Mouse (Mus musculus) forebrain, embryonic 16.5 days (tissue): Measurements from ENCODE around the gene Fmnl3. TPM values are rescaled to one million over a fixed set of nuclear protein-coding genes. Genes with fewer than 3 reads are reported as not detected.
A peak's percentile ranks its signal among the peaks of the same experiment; 100 is the strongest.
"Not testable (repeated sequence)": the region's sequence is repeated elsewhere in the genome, so short reads cannot be mapped to it uniquely, and the experiment has no call there.

Experiments
- ATAC-seq: fragments of 200-750 bp; cut with Nextera tagmentation; 2 replicates; pipeline ENCODE4 v1.8.0; 2017; ENCODE audit warnings: mild to moderate bottlenecking, moderate library complexity
- H3K27ac ChIP-seq: fragments of 300-500 bp; sonication (generic); 2 replicates; pipeline ENCODE4 v1.5.1; 2014; ENCODE audit warnings: low read length, control low read depth
- H3K27me3 ChIP-seq: fragments of 300-500 bp; sonication (generic); replicated peaks from 2 replicates; pipeline ENCODE4 v1.6.1; 2014; ENCODE audit warnings: low read length; ENCODE audit not compliant: control insufficient read depth, insufficient read depth
- H3K36me3 ChIP-seq: fragments of 300-500 bp; sonication (generic); 2 replicates; pipeline ENCODE4 v1.6.1; 2014; ENCODE audit not compliant: control insufficient read depth, insufficient read depth
- H3K4me1 ChIP-seq: fragments of 300-500 bp; sonication (generic); replicated peaks from 2 replicates; pipeline ENCODE4 v1.6.1; 2014; ENCODE audit warnings: low read length; ENCODE audit not compliant: control insufficient read depth, insufficient read depth
- H3K4me2 ChIP-seq: fragments of 300-500 bp; sonication (generic); 2 replicates; pipeline ENCODE4 v1.6.1; 2014; ENCODE audit warnings: mild to moderate bottlenecking, low read length, control low read depth
- H3K4me3 ChIP-seq: fragments of 300-500 bp; sonication (generic); replicated peaks from 2 replicates; pipeline ENCODE4 v1.5.1; 2014; ENCODE audit warnings: mild to moderate bottlenecking, low read length, control low read depth
- H3K9ac ChIP-seq: fragments of 300-500 bp; sonication (generic); replicated peaks from 2 replicates; pipeline ENCODE4 v1.6.1; 2014; ENCODE audit warnings: low read depth, low read length, control low read depth
- H3K9me3 ChIP-seq: fragments of 300-500 bp; sonication (generic); 2 replicates; pipeline ENCODE4 v1.6.1; 2016; ENCODE audit warnings: low read length; ENCODE audit not compliant: control insufficient read depth
- WGBS: fragments of 180-500 bp; shearing (Covaris S2); extraction: QIAGEN DNeasy Blood & Tissue Kit; methylation state at CpG from one replicate; pipeline ENCODE4 v1.1.7; 2014; 5-methylcytosine and 5-hydroxymethylcytosine counted together
- polyA plus RNA-seq: library from polyadenylated mRNA; unstranded; fragments of >200 nt; fragmentation: Nextera tagmentation; extraction: Ambion mirVana; gene quantifications from 2 replicates; pipeline ENCODE4 v1.2.1, GENCODE M21; 2015

The Fmnl3 gene
- polyA plus RNA-seq, 1 experiment from 2014 or later, result 10.3 TPM

DNA sequence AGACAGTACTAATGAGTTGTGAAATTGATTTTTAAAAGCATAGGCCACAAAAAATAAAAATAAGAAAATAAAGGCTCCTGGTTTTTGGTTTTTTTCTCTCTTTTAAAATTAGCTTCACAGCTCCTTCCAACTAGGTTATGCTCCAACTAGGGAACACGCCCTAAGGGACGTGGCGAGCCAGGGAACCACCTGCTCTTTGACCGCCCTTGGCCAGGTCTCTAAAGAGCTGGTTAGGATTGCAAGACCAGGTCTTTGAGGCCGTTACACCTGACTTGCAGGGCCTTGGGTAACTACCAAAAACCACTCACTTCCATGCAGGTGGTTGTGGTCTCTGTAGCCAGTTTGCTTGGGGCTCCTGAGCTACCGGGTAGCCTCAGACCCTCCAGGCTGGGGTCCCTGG is 21.7 kb upstream of the Fmnl3 start:
- Histone ChIP-seq H3K27ac (no peak overlapping the region), H3K9me3 (no peaks in the 10 kb centered on the region), H3K27me3 (no peaks in the 10 kb centered on the region), H3K4me3 (peak overlapping the region; percentile 95), H3K9ac (peak overlapping the region; percentile 43), H3K4me1 (peaks cover 35% of the 10 kb centered on the region), H3K36me3 (no peaks in the 10 kb centered on the region), H3K4me2 (peak overlapping the region; percentile 54)
- 84% methylated on average over 6 of the region's 6 CpGs for WGBS
- no peak for ATAC-seq

DNA sequence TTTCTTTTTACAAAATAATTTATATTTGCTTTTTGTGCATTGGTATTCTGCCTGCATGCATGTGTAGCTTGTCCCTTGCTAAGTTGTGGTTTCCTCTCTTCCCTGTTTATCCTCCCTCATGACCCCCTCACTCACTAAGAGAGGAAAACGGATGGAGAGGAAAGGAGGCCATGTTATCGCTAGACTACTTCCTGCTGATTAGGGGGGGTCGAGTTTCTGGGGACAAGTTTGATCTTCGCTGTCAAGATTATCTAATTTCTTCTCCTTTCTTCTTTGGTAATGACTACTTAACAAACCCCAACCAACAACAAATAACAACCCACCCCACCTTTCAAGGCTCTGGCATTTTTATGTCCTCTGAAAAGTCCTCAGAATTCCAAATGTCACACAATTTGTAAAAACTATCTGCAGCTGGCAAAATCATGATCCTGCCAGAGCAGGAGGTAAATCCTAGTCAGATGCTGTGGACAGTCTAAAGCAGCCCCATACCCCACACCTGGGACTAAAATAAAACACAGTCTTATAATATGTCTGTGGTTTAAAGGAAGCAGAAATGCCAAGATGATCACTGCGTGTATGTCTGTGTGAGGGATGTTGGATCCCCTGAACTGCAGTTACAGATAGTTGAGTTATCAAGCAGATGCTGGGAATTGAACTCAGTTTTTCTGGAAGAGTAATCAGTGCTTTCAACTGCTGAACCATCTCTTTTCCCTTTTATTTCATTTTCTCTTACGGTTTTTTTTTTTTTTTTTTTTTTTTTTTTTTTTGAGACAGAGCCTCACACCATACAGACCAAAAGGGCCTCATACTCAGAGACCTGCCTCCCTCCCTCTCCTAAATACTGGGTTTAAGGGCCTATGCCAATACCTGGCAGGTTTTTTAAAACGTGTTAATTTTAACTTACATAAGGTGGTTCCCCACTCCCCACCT is 20.5 kb upstream of the Fmnl3 start:
- no peak overlapping the region for H3K9ac ChIP-seq
- H3K9me3 ChIP-seq, result no peaks in the 10 kb centered on the region
- H3K36me3 ChIP-seq, result no peaks in the 10 kb centered on the region
- H3K4me2 ChIP-seq, result no peak overlapping the region
- H3K4me3 ChIP-seq, result no peak overlapping the region
- H3K4me1 ChIP-seq, result peaks cover 26% of the 10 kb centered on the region
- no peaks in the 10 kb centered on the region for H3K27me3 ChIP-seq
- no peak for ATAC-seq
- H3K27ac ChIP-seq, result no peak overlapping the region
- WGBS, result 79% methylated on average over 6 of the region's 7 CpGs

DNA sequence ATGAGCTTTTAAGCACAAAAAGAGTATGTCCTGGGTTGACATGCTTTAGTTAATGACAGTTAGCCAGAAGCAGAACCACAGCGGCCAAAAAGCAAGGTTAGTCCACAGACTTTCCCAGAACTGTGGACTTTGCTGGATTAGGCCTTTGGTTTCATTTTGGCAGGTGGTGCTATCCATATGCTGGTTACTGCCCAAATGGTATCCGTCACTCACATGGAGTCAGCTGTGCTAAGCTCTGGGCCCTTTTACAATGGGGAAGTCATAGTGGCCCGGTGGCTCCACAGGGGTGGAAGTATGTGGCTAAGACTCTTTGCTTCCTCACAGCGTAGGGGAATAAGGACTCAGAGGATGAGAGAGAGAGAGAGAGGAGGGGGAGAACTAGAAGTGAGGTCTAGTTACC is 17.7 kb upstream of the Fmnl3 start:
- ATAC-seq, result no peak
- Histone ChIP-seq H3K4me2 (no peak overlapping the region), H3K4me1 (0 out of 2 replicates have a peak, but pooled peaks cover 3% of the 10 kb centered on the region), H3K4me3 (no peak overlapping the region), H3K9ac (no peak overlapping the region), H3K27ac (no peak overlapping the region), H3K9me3 (no peaks in the 10 kb centered on the region), H3K36me3 (no peaks in the 10 kb centered on the region), H3K27me3 (no peaks in the 10 kb centered on the region)
- WGBS, result 69% methylated on average over 4 of the region's 4 CpGs

DNA sequence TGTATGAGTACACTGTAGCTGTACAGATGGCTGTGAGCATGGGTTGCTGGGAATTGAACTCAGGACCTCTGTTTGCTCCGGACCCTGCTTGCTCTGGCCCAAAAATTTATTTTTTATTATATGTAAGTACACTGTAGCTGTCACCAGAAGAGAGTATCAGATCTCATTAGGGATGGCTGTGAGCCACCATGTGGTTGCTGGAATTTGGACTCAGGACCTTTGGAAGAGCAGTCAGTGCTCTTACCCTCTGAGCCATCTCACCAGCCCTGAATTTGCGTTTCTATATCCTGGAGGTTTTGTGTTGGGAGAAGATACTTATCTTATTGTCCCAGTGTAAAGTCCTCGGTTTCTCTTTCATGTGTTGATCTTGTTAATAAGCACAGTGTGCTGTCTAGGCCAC is 16.5 kb upstream of the Fmnl3 start:
- WGBS, result 75% methylated on average over 3 of the region's 3 CpGs
- Histone ChIP-seq H3K4me3 (no peak overlapping the region), H3K9me3 (no peaks in the 10 kb centered on the region), H3K27ac (no peak overlapping the region), H3K4me2 (no peak overlapping the region), H3K27me3 (no peaks in the 10 kb centered on the region), H3K36me3 (no peaks in the 10 kb centered on the region), H3K9ac (no peak overlapping the region), H3K4me1 (no peaks in the 10 kb centered on the region)
- ATAC-seq, result no peak

DNA sequence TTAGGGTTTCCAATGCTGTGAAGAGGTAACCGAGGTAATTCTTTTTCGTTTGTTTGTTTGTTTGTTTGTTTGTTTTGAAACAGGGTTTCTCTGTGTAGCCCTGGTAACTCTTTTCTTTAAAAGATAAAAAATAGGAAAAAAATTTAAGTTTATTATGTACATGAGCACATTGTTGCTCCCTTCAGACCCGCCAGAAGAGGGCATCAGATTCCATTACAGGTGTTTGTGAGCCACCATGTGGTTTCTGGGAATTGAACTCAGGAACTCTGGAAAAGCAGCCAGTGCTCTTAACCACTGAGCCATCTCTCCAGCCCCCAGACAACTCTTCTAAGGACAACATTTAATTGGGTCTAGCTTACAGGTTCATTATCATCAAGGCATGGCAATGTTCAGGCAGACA is 15.8 kb upstream of the Fmnl3 start:
- not testable (repeated sequence) for H3K4me2 ChIP-seq, ATAC-seq, H3K27me3 ChIP-seq, H3K27ac ChIP-seq, H3K36me3 ChIP-seq, H3K4me3 ChIP-seq, H3K9me3 ChIP-seq, H3K4me1 ChIP-seq, H3K9ac ChIP-seq
- whole genome bisulfite sequencing, result 71% methylated on average over 3 of the region's 3 CpGs

DNA sequence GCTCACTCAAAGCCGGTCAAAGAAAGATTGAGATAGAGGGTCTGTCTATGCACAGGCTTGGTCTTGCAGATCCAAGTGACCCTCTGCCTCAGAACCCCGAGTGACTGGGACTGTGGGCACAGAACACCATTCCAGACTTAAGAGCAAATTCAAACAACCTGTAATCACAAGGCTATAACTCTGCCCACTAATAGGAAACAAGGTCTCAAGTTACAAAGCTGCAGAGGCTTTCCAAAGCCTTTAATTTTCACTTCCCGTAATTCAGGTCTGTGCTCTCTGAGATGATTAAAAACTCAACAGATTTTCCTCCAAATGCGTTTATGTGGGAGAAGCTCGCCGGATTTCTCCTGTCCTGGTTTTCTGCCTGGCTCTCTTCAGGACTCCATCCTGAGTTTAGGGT is 13.8 kb upstream of the Fmnl3 start:
- no peak overlapping the region for H3K9ac ChIP-seq
- H3K4me3 ChIP-seq, result no peak overlapping the region
- no peaks in the 10 kb centered on the region for H3K27me3 ChIP-seq
- no peak overlapping the region for H3K4me2 ChIP-seq
- H3K4me1 ChIP-seq, result no peaks in the 10 kb centered on the region
- no peak overlapping the region for H3K27ac ChIP-seq
- H3K9me3 ChIP-seq, result no peaks in the 10 kb centered on the region
- ATAC-seq, result no peak
- H3K36me3 ChIP-seq, result no peaks in the 10 kb centered on the region
- 74% methylated on average over 6 of the region's 6 CpGs for WGBS

DNA sequence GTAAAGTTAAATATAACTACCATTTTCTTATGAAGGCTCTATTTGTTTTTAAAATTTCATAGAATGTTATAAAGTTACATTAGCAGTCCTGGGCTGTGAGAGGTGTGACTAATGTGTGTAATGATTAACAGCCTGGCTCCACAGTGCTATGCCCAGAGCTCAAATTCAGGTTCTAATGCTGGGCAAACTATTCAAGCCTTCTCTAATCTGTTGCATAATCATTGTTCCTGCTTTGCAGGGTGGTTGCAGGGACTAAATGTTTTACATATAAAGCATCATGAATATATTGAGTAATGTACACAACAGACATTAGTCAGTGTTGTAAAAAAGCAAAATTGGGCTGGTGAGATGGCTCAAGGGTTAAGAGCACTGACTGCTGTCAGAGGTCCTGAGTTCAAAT is 12.6 kb upstream of the Fmnl3 start:
- no peaks in the 10 kb centered on the region; the same call in 1 of the 2 replicates for H3K9me3 ChIP-seq
- no peak for ATAC-seq
- H3K9ac ChIP-seq, result no peak overlapping the region
- H3K4me3 ChIP-seq, result no peak overlapping the region
- no peaks in the 10 kb centered on the region for H3K4me1 ChIP-seq
- no peaks in the 10 kb centered on the region for H3K36me3 ChIP-seq
- H3K4me2 ChIP-seq, result no peak overlapping the region
- no peaks in the 10 kb centered on the region for H3K27me3 ChIP-seq
- no peak overlapping the region for H3K27ac ChIP-seq

DNA sequence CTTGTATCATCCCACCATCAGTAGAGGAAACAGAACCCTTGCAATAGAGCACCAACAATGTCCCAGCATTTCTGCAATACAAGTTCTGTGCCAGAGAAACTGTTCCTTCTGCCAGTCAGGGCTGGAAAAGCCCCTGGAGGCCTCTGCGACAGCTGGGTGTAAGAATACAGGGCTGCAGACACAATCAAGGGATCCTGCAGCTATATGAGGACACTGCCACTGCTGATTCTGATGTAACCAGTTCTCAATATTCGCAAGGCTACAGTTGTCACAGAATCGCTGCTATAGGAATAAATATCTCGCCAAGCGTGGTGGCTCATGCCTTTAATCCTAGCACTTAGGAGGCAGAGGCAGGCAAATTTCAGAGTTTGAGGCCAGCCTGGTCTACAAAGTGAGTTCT is 6.0 kb upstream of the Fmnl3 start:
- H3K4me1 ChIP-seq, result no peaks in the 10 kb centered on the region
- H3K4me3 ChIP-seq, result no peak overlapping the region
- no peaks in the 10 kb centered on the region; the same call in 1 of the 2 replicates for H3K9me3 ChIP-seq
- H3K27ac ChIP-seq, result no peak overlapping the region
- no peaks in the 10 kb centered on the region for H3K36me3 ChIP-seq
- no peak overlapping the region for H3K9ac ChIP-seq
- 89% methylated on average over 5 of the region's 5 CpGs for WGBS
- no peak overlapping the region for H3K4me2 ChIP-seq
- ATAC-seq, result no peak
- H3K27me3 ChIP-seq, result no peaks in the 10 kb centered on the region

DNA sequence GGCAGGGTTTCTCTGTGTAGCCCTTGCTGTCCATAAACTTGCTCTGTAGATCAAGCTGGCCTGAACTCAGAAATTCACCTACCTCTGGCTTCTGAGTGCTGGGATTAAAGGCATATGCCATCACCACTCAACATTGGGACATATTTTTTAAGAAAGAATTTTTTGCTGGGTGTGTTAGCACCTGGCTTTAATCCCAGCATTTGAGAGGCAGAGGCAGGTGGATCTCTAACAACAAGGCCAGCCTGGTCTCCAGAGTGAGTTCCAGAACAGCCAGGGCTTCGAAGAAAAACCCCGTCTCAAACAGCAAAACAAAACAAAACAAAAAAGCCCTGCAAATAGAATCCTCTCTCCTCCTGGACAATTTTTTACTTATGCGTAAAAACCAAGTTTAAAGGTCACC is 5.3 kb upstream of the Fmnl3 start:
- ATAC-seq, result no peak
- Histone ChIP-seq H3K4me3 (no peak overlapping the region), H3K27ac (no peak overlapping the region), H3K36me3 (no peaks in the 10 kb centered on the region), H3K9me3 (no peaks in the 10 kb centered on the region; the same call in 1 of the 2 replicates), H3K27me3 (no peaks in the 10 kb centered on the region), H3K9ac (no peak overlapping the region), H3K4me2 (no peak overlapping the region), H3K4me1 (no peaks in the 10 kb centered on the region)
- WGBS, result 84% methylated on average over 3 of the region's 3 CpGs
